Mouse (Mus musculus) right cerebral cortex, postnatal 10 days (tissue): ENCODE data around the gene Vasp.

Experiments
- DNase-seq, 2 experiments: peaks; one replicate each; pipeline ENCODE4 v3.0.0; 2021; ENCODE audit warnings: low spot score in 2 of 2

Gene Vasp

DNA sequence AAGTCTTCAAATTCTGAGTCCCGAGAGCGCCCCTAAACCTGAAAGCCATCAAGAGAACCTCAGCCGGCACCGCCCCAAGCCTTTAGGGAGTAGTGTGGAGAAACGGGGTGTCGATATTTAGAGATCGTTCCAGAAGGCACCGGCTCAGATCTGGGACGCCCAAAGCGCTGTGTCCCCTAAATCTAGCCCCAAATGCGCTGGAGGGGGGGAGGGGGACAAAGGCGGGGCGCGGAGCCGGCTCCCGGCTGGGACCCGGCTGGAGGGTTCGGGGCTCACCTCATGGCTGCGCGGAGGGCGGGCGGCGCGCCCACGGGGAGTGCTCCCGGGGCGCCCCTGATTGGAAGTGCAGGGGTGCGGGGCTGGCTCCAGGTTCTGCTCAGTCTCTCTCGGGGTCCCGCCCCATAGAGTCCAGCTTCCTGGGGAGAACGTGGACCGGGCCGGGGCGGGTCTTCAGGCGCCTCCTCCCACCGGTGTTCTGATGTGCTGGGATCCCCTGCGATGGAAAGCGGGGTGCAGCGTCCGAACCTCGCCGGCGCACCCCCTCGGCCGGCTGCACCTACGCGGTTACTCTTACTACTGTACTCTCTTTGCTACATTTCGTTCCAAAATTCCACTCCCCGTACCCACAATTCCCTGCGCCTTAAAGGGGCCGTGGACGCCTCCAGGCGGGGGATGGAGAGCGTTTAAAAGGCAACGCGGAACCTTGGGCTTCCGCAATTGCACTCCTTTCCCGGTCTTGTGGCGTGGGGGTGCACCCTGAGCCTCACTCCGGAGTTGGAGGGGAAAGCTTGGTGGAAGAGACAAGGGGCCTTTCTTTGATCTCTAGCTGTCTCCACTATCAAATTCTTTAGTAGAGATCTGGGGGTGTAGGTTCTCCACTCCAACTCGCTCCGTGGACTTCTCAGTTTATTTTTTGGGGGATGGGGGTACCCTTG, at the start of gene Vasp:
Gene Vasp (minus strand): TSS at position 580 of the 935 bp plus-strand sequence.
- DNase-seq, result peak; percentile 86 to 87

DNA sequence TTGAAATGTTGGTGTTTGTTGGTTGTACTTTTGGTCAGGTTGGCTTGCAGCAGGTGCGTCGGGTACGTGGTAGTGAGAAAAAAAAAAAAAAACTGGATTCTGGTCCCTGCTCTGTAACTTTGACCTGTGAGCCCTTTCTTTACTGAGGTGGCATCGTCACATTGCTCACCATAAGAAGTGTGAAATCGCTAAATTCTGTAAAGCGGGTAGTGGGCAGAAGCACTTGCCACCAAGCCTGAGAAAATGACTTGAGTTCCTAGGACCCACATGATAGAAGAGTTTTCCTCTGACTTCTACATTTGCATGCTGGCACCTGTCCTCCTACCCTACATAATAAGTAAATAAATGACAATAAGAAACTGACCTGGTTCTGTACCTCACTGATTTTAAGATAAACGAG, 49.0 kb upstream of the Vasp start:
- no peak for DNase-seq

DNA sequence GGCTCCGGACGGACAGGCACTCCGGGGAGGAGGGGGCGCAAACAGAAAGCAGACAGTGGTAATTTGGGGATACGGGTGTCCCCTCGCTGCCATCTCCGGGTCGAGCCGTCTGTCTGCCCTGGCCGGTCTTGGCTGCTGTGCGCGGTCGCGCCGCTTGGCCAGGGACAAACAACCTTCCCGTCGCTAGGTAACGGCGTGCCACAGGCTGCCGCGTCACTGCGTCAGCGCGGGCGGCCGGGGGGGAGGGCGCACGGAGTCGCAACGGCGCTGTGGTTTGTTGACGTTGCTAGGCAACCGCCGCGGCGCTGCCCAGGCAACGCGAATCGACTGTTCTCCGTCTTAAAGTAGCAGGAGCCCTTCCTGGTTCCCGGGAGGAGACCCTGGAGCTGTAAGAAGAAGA, 48.3 kb upstream of the Vasp start:
- peak; percentile 98 for DNase-seq

DNA sequence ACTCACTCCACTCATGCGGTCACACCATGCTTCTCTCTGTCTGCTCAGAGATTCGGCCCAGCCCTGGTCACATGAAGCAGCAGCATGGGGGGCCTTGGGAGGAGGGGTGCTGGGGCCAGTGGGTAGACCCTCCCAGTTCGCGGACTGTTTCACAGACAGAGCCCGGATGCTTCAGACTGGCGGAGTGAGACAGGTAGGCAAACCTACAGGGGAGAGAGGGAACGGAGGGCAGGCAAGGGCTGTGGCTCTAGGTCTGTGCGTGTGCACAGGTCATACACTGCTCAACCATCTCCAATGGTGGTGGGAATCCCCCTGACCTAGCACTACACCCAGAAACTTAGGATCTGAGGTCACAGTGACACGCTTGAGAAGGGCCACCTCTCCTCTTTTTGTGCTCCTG, 47.8 kb upstream of the Vasp start:
- no peak for DNase-seq

DNA sequence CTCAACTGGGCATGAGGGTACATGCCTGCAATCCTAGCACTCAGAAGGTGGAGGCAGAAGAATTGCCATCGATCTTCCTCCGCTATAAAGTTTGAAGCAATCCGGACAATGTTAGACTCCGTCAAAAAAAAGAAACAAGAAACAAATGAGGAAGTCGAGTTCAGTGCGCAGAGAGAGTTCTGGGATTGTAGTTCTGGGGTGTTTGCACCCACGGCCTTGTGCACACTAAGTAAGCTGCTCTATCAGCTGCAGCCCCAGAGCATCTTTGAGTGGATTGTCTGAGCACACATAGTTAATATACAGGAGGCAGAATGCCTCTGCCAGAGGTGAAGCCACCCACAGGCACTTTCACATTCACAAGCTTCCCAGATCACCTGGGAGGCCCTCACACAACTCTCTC, 47.1 kb upstream of the Vasp start:
- DNase-seq, result no peak

DNA sequence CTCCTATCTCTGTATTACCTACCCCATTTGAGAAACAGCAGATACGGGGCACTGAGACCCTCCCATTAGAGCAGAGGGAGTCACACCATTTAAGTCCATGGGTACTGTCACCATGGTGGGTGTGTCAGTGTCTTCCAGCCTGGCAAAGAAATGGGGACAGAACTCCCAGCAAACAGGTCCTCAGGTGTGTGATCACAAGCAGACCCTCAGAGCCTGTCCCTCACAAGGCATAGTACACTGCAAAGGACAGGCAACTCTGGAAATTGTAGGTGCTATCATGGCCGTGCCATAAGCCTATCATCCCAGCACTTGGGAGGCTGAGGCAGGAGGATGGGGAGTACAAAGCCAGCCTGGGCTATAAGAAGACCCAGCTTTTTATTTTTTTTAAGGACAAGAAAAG, 46.6 kb upstream of the Vasp start:
- DNase-seq, result no peak

DNA sequence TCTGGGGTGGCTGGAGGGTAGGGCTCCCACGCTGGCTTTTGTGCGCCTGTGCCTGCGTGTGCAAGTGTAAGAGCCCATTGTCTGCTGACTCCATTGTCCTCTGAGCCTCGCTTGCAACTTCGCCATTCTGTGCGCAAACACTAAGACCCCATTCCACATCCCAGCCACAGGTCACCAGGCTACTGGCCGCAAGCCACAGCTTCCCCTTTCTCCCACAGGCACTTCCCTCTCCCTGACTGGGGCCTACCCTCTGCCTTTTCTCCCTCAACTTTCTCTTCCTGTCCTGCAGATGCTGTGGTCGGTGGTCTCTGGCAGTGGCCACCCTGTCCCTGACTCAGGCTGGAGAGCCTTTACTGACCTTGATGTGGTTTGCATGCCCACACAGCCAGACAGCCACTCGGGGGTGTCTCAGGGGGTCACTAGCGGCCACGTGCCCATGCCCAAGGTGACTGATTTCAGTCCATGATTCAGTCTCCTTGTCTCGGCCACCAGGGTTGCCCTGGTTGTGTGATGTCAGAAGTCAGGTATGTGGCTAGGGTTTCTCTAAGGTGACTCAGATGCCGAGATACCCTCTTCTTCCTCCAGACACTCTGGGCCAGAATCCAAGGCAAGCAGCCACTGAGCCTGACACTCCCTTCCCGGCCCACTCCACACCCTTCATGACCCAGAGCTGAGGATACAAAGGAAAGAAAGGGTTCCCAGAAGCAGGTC, 45.0 kb upstream of the Vasp start:
- DNase-seq, result no peak

DNA sequence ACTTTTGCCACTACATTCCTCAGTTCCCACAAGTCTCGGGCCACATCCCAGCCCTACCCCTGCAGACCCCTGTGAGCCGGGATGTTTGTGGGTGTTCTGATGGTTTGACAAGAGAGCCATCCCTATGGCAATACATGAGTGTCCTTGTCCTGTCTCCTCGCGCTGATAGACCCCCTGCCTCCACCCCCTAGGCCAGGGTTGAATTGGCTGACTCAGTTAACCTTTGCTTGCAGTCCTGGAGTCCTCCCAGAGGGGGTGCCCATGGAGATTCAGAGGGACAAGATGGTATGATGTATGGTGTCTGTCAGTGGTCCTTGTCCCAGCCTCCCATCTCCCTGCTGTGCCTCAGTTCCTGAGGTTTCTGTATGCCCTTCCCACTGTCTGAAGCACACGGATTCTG, 42.4 kb upstream of the Vasp start:
- DNase-seq, result no peak

DNA sequence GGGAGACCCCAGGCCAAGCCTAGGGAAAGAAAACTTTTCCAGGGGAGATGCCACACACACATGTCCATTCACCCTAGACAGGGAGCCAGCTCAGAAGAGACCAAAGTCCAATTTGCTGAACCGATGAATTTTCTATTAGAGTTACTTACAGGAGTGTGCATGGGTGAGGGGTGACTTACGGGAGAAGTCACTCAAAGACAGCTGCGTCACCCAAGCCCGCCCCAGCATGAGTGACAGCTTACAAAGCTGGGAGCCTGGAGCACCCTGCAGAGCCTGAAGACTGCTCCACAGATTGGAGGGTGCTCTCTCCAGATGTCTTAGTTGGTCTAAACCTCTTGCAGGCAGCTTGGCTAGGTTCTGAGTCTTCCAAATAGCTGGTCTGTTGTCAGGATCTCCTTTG, 40.4 kb upstream of the Vasp start:
- DNase-seq, result no peak

DNA sequence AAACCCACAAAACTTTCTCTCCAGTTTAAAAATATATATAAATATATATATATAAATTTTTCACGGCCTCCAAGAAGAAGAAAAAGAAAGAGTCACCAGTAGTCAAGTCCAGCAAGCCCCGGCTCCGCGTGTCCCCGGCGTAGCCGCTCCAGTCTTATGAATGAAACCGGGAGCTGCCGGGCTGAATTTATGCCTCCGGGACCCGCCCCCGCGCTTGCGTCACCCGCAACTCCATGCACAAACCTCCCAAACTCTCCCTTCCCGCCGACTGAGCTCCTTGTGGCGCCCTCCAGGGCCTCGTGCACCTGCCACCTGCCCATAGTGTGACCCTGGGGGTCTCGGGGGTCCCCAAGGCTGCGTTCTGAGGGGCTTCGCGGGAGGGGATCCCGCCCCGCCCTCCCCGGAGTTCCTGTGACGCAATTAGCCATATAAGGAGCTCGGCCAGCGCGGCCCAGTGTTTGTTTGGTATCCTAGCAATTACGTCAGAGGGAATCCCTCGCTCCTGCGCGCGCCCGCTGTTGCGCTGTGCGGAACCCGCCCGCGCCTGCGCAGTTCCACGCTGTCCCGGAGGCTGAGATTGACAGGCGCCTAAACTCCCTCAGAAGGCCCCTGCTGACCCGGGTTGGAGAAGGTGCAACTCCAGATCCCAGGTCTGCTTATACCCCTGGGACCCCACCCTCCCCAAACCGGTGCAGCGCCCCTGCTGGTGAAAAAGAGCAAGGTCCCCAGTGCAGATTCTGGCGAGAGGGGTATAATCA, 38.4 kb upstream of the Vasp start, which contains the start of gene Fosb:
Gene Fosb (minus strand): TSS at position 168 of the 758 bp plus-strand sequence.
- DNase-seq, result peak; percentile 96 to 97

DNA sequence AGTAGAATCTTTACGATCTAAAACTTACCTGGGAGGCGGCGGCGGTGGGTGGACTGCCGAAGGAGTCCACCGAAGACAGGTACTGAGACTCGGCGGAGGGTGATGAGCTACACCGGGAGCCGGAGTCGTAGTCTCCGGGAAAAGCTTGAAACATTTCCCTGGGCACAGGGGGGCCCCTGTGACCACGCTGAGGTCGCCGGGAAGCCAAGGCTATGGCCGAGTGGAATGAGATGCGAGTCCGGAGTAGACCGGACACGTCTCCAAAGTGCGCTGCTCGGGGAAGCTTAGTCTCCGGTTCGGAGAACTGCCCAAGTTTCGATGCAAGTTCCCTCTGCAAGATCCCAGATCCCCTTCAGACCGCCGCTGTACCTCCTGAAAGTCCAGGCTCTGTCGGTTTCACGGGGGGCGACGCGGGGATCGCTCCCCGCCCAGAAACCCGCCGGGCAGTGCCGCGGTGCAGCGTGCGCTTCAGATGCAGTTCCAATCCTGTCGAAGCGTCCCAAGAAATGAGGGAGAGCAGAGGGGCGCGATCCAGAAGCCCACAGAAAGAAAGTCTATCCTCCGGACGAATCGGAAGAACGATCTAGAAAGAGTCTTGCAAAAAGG, 37.8 kb upstream of the Vasp start:
- DNase-seq, result no peak

DNA sequence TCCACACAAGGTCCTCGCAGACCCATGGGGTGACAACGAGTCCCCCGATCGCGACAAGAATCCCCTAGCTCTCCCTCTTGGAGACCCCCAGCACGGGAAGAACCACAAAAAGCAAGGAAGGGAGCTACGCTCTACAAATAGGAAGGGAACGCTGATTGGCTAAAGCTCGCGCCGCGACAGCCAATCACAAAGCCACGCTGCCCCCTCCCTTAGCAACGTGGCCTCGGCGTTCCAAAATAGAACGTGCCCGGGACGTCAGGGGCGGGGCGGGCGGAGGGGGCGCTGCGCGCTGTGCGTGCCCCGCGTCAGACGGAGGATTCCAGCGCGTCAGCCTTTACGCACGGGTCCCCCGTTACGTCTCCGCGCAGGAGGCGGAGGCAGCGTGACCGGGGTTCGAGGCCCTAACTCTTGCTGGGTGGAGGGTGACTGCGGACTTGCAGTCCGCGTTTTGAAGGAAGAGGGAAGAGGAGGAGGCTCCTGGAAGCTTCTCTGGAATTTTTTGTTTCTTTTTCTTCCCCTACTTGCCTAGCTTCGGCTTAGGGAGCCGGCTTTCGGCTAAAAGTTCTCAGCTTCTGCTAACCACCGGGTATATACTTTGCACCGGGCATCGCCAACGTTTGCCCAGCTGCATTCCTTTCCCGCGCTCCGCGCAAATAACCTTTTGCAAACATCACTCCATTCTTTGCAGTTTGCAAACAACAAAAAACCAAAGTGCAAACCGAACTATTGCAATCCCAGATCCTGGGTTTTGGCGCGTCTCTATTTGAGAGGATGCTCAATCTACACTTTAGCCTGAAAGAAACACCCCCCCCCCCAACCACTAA, 37.0 kb upstream of the Vasp start:
- DNase-seq, result peak; percentile 97 to 98

DNA sequence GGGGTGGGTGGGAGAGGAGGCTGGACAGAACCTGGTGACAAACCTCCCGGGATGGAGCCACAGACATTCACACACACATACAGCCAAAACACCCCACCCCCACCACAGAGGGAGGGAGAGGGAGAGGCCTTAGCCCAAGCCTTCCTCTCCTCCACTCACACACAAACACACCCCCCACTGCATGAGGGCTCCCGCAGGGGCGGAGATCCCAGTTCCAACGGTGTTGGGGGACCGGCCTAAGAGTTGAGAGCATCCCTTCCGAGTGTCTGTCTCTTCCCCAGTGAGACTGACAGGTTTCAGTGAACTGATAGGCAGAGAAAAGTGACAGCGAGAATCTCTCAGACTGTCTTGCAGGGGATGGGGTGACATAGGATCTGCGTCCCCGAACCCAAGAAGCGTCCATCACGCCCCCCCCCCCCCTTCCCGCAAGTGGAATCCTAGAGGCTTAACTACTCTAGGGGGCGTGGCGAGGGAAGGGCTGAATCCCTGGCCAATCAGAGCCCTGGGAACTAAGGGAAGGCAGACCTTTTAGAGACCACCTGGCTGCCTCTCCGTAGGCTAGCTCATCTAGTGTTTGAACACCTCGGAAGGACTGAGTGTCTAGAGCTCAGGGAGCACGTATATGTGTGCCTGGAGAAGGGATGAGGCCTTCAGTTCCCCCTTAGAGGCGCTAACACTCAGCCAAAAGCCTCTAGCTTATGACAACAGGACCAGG, 36.3 kb upstream of the Vasp start:
- peak; percentile 86 to 92 for DNase-seq

DNA sequence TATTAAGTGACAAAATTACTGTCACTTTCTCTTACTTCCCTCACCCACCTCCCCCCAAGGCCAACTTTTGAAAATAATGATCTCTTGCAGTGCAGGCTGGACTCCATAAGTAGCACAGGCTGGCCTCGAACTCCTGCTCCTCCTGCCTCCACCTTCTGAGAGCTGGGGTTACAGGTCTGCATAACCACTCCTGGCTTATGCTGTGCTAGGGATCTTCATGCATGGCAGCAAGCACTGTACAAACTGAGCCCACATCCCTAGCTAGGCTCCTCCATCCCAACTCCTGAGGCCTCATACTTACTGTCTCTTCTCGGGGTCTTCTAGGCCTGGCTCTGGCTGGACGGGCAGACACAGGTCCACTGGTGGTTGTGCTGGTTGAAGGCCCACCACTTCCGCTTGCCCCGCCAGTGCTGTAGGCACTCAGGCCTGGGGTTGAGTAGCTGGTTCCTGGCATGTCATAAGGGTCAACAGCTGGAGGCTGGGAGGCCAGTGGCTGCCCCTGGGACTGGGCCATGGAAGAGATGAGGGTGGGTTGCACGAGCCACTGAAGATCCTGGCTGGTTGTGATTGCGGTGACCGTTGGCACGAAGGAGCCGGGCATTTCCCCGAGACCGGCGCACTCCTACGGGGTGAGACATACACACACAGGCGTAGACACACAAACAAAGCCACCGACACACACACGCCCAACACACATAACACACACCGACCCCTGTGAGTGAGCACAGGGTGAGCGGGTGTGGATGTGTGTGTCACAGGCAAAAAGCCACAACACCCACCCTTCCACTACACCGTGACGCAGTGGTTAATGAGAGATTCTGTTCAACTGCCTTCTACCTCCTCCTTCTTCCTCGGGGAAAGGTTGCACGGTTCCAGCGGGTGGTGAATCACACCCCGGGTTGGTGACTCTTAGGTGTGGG, 35.5 kb upstream of the Vasp start:
- DNase-seq, result no peak

DNA sequence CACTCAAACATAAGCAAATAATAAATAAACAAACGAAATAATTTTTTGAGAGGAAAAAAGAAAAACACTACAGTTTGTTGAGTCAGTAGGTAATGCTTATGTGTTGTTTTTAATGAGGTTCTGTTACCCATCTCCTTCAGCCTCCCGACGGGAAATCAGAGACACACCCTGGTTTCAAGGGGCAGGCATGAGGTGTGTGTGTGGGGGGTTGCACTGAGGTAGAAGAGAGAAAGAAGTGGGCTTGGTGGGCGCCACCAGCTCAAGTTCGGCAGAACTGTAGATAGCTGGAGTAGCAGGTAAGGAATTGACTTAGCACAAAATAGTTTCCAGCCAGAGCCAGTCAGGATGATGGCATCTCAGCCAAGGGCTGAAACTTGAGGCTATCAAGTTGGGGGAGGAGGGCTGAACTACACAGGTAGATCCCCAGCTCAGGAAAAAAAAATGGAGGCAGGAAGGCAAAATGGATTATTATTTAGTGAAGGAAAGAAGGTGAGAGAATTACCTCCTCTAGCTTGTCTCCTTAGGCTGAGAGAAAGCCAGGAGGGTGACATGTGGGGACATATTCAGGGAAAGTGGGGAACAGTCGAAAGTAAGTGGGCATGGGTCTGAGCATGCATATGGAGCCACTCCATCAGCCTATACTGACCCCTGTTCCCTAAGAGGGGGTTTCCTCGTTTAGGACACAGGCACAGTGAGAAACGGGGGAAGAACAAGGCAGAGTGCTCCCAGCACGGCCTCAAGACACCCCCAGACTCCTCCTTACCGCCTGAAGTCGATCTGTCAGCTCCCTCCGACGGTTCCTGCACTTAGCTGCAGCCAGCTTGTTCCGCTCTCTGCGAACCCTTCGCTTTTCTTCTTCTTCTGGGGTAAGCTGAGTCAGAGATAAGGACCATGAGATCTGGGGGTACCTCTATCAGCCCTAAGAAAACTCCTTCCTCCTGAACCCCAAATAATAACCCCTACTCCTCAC, 34.5 kb upstream of the Vasp start:
- DNase-seq, result no peak

DNA sequence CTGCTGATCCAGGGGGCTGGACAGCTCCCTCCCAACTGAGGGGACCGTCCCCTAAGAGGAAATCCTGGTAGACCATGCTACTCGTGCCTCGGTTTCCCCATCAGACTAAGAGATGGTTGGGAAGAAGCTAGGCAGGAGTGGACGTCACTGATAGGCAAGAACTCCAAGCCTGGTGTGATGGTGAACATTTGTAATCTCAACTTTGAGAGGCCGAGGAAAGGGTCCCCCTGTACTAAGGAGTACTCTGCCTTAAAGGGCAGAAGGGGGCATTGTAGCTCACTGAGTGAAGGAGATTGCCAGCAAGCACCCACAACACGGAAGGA, 33.8 kb upstream of the Vasp start:
- no peak for DNase-seq

DNA sequence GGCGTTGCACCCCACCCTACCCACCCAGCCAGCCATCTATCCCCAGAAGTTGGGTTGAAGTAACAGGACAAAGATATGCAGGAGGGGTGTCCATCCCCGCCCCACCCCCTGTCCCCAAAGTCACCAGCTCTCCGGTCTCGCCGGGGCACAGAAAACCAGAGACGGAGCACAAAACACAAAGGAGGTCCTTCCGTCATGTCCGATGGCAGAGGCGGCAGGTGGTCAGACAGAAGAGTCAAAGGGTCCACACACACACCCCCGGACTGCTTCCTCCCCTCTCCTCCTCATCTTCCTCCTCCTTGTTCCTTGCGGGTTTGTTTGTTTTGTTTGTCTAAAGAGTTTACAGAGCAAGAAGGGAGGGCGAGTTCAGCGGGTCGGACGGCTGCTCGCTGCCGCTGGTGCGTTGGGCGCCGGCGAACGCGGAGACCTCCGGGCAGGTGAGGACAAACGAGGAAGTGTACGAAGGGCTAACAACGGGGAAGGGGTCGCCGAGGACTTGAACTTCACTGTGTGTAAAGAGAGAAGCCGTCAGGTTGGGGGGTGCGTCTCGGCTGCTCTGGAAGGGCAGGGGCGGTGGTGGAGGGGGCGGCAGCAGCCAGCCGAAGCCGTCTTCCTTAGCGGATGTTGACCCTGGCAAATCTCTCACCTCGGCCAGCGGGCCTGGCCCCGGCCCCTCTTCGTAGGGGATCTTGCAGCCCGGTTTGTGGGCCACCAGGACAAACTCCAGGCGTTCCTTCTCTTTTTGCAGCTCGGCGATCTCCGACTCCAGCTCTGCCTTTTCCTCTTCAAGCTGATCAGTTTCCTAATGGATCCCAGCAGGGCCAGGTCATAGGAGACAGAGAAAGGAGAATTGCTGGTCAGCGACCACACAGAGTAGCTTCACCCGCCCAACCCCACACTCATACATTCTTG, 33.1 kb upstream of the Vasp start:
- no peak for DNase-seq
